12 mouse cellular contexts compared by ENCODE assay signal in the genomic region with DNA sequence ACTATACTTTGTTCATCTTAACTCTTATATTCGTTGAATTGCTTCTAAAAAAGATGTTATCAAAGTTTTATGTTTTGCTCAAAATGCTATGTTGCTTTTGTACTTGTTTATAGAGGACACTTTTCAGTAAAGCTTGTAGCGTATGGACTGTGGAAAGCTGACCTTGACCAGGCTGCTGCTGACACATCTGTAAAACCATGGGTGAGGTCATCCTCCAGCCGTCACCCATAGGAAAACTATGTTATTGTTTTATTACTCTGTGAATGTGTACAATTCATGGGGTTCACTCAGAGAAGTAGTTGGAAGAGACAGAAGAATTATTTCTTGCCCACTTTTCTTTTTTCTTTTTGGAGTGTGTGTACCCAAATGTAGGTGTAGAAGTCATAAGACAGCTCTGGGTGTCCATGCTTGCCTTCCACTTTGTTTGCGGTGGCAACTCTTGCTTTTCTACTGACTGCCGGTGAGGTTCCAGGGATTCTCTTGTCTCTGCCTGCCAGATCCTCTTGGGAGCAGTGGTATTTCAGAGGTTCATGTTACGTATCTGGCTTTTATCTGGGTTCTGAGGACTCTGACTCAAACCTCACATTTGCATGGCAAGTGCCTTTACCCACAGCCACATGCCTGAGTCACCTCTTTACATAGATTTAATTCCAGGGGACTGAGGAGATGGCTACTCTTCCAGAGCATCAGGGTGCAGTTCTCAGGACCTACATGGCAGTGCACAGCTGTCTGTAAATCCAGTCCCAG. TPM values are rescaled to one million over a fixed set of nuclear protein-coding genes. Genes with fewer than 3 reads are reported as not detected.
A peak's percentile ranks its signal among the peaks of the same experiment; 100 is the strongest.
DNase-seq lines count a peak whose midpoint lies in the region; ATAC-seq lines count a peak whose summit lies in the region.
"Had no signal": no experiment of that assay in that cellular context is flagged by ENCODE, and none has a peak within 500 bp of the region (broad histone marks: within the 10 kb centered on the region; RNA-seq: fewer than 3 reads in every experiment).

No protein-coding gene starts in this region.

- DNase-seq in liver, embryonic 11.5 days (ENCODE audit: low spot score) = no peak
- DNase-seq in liver (no peak), NIH3T3 (ENCODE audit: low read depth) (peak; percentile 59)
- DNase-seq in layer of hippocampus, adult 8-10 months (ENCODE audit: low spot score in 2 of 2) = no peak
- no peak for DNase-seq in embryo, embryonic 11 days
- DNase-seq: cerebellum, adult 9-10 months had no signal

- no peaks in the 10 kb centered on the region for H3K9me3 ChIP-seq in liver, embryonic 11.5 days (ENCODE audit: control insufficient read depth, low read length)
- H3K9me3 ChIP-seq in heart, embryonic 15.5 days (replicated peaks) = no peaks in the 10 kb centered on the region
- H3K9me3 ChIP-seq: hindbrain, embryonic 10.5 days; kidney, embryonic 15.5 days; lung, embryonic 15.5 days had no signal

- no peak overlapping the region for H3K4me3 ChIP-seq in liver, embryonic 11.5 days (ENCODE audit: low read depth, low read length)
- no peak overlapping the region for H3K4me3 ChIP-seq in heart, embryonic 15.5 days
- H3K4me3 ChIP-seq: hindbrain, embryonic 10.5 days; kidney, embryonic 15.5 days; left cerebral cortex, adult 2 months; lung, embryonic 15.5 days had no signal

- H3K36me3 ChIP-seq in liver, embryonic 11.5 days (ENCODE audit: control insufficient read depth, insufficient read depth, low read length) = no peaks in the 10 kb centered on the region
- H3K36me3 ChIP-seq in heart, embryonic 15.5 days = no peaks in the 10 kb centered on the region
- H3K36me3 ChIP-seq: lung, embryonic 15.5 days had no signal

- no peak overlapping the region for H3K9ac ChIP-seq in liver, embryonic 11.5 days (ENCODE audit: low read depth, low read length)
- H3K9ac ChIP-seq in heart, embryonic 15.5 days = no peak overlapping the region
- H3K9ac ChIP-seq: kidney, embryonic 15.5 days; lung, embryonic 15.5 days had no signal

- no peaks in the 10 kb centered on the region for H3K27me3 ChIP-seq in liver, embryonic 11.5 days (replicated peaks; ENCODE audit: control insufficient read depth, insufficient read depth, low read length)
- no peaks in the 10 kb centered on the region for H3K27me3 ChIP-seq in heart, embryonic 15.5 days
- H3K27me3 ChIP-seq: kidney, embryonic 15.5 days; lung, embryonic 15.5 days had no signal

- ATAC-seq in liver, embryonic 11.5 days (replicated peaks; ENCODE audit: low FRiP score) = peak; percentile 41; the same call in 1 of the 2 replicates
- ATAC-seq in heart, embryonic 15.5 days (replicated peaks; ENCODE audit: insufficient number of reproducible peaks, insufficient read depth, low FRiP score, low read depth) = no peak
- ATAC-seq in megakaryocyte-erythroid progenitor cell, adult 5-6 weeks (replicated peaks; ENCODE audit: low FRiP score, low TSS enrichment, poor library complexity, severe bottlenecking) = peak; percentile 59

- H3K4me2 ChIP-seq in liver, embryonic 11.5 days = peak overlapping the region; percentile 0; the same call in 1 of the 2 replicates
- H3K4me2 ChIP-seq in heart, embryonic 15.5 days = peak overlapping the region; percentile 12
- H3K4me2 ChIP-seq: kidney, embryonic 15.5 days; lung, embryonic 15.5 days had no signal

- WGBS in liver, embryonic 11.5 days = 53% methylated on average over 6 of the region's 6 CpGs
- 29% methylated on average over 6 of the region's 6 CpGs for WGBS in heart, embryonic 15.5 days

- peaks cover 33% of the 10 kb centered on the region for H3K4me1 ChIP-seq in liver, embryonic 11.5 days (replicated peaks; ENCODE audit: control insufficient read depth, insufficient read depth, low read length)
- H3K4me1 ChIP-seq in heart, embryonic 15.5 days (replicated peaks) = peaks cover 51% of the 10 kb centered on the region

- no peak overlapping the region for H3K27ac ChIP-seq in liver, embryonic 11.5 days (ENCODE audit: low read depth, low read length)
- H3K27ac ChIP-seq in heart, embryonic 15.5 days = peak overlapping the region; percentile 81
- H3K27ac ChIP-seq: hindbrain, embryonic 10.5 days; kidney, embryonic 15.5 days; left cerebral cortex, adult 2 months; lung, embryonic 15.5 days had no signal

RNA-seq across cellular contexts. Expression of a gene that starts 11.0 kb away (rescaled TPM):
- polyA plus RNA-seq in liver, embryonic 11.5 days (2014; fragmentation: Nextera tagmentation; extraction: Ambion mirVana) = 69.4 and 74.9 TPM in 2 replicates
- 88.9 and 90.9 TPM in 2 replicates for polyA plus RNA-seq in heart, embryonic 15.5 days (2015; fragmentation: Nextera tagmentation; extraction: Ambion mirVana)
- total RNA-seq in megakaryocyte-erythroid progenitor cell, adult 5-6 weeks (2014; fragmentation: Nextera tagmentation) = 64.2 and 92.2 TPM in 2 replicates
- 131 and 151 TPM in 2 replicates for total RNA-seq in megakaryocyte-erythroid progenitor cell, adult 5-6 weeks (2017)
- total RNA-seq in layer of hippocampus, adult 8-10 months (2022) = 100 to 1,000 TPM; 122 to 140 (median 133) TPM
